Mouse (Mus musculus) common myeloid progenitor, adult 5-6 weeks (primary cell): ENCODE data around the gene Negr1. TPM values are rescaled to one million over a fixed set of nuclear protein-coding genes. Genes with fewer than 3 reads are reported as not detected.

Source experiments
- ATAC-seq: replicated peaks from 2 replicates; pipeline ENCODE4 v1.8.0; 2016; ENCODE audit warnings: low read depth, mild to moderate bottlenecking, moderate TSS enrichment, inconsistent platforms; ENCODE audit not compliant: poor library complexity, severe bottlenecking
- total RNA-seq: library from RNA; stranded (forward); fragments of 200-1000, 187-1606 nt; gene quantifications from 2 replicates; pipeline ENCODE4 v1.2.3, GENCODE M21; 2017

Gene Negr1
- total RNA-seq, 1 experiment from 2014 or later, result not detected

- ATAC-seq, result no peak
Measured at GRCm38 (mm10) chr3:157190551-157190950, 629.0 kb downstream of the Negr1 start.

GRCm38 (mm10) chr3:157192021-157192420 lies 630.4 kb downstream of the Negr1 start:
- no peak for ATAC-seq

- no peak for ATAC-seq
Measured at GRCm38 (mm10) chr3:157193141-157193540, 631.5 kb downstream of the Negr1 start.

- ATAC-seq, result 0 out of 2 replicates have a peak, but pooled peaks have one; percentile 25
Measured at GRCm38 (mm10) chr3:157198659-157199058, 637.1 kb downstream of the Negr1 start.

- ATAC-seq, result no peak
Measured at GRCm38 (mm10) chr3:157201726-157202125, 640.1 kb downstream of the Negr1 start.

GRCm38 (mm10) chr3:157203573-157203972 lies 642.0 kb downstream of the Negr1 start:
- ATAC-seq, result no peak

- ATAC-seq, result no peak
Measured at GRCm38 (mm10) chr3:157206752-157207151, 645.2 kb downstream of the Negr1 start.

- ATAC-seq, result no peak
Measured at GRCm38 (mm10) chr3:157208966-157209365, 647.4 kb downstream of the Negr1 start.

- no peak for ATAC-seq
Measured at GRCm38 (mm10) chr3:157209386-157209785, 647.8 kb downstream of the Negr1 start.

GRCm38 (mm10) chr3:157215937-157216719 lies 654.5 kb downstream of the Negr1 start:
- ATAC-seq, result no peak

GRCm38 (mm10) chr3:157217794-157218193 lies 656.2 kb downstream of the Negr1 start:
- no peak for ATAC-seq

- ATAC-seq, result no peak
Measured at GRCm38 (mm10) chr3:157224920-157225319, 663.3 kb downstream of the Negr1 start.

- ATAC-seq, result peak; percentile 83
Measured at GRCm38 (mm10) chr3:157232723-157233122, 671.1 kb downstream of the Negr1 start.

GRCm38 (mm10) chr3:157240240-157240639 lies 678.6 kb downstream of the Negr1 start:
- ATAC-seq, result no peak

- no peak for ATAC-seq
Measured at GRCm38 (mm10) chr3:157255446-157255845, 693.9 kb downstream of the Negr1 start.

GRCm38 (mm10) chr3:157255863-157256262 lies 694.3 kb downstream of the Negr1 start:
- ATAC-seq, result no peak

GRCm38 (mm10) chr3:157268742-157269141 lies 707.1 kb downstream of the Negr1 start:
- ATAC-seq, result no peak

- peak; percentile 83 for ATAC-seq
Measured at GRCm38 (mm10) chr3:157272379-157272778, 710.8 kb downstream of the Negr1 start.

- no peak for ATAC-seq
Measured at GRCm38 (mm10) chr3:157274143-157274542, 712.5 kb downstream of the Negr1 start.

- ATAC-seq, result 0 out of 2 replicates have a peak, but pooled peaks have one; percentile 32
Measured at GRCm38 (mm10) chr3:157279717-157280116, 718.1 kb downstream of the Negr1 start.

- ATAC-seq, result peak; percentile 73
Measured at GRCm38 (mm10) chr3:157281259-157281658, 719.7 kb downstream of the Negr1 start.

GRCm38 (mm10) chr3:157291286-157291685 lies 729.7 kb downstream of the Negr1 start:
- ATAC-seq, result no peak
